15 mouse cellular contexts compared by ENCODE assay signal in the genomic region with DNA sequence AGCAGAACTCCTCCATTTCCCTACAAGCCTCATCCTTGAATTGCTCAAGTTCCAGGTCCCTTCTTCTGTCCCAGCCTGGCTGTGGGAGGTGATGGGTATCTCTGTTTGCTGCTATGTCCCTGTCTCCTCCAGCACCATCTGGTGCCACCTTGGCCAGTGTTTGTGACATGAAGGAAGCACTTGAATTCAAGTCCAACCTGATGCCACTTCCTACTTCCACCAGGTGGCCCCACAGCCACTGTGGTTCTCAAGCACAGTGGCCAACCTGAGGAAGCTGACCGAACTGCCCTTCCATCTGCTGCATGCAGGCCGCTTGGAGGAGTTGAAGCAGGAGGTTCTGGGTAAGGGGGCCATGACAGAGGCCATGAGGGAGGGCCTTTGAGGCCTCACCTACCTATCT. TPM values are rescaled to one million over a fixed set of nuclear protein-coding genes. Genes with fewer than 3 reads are reported as not detected.
DNase-seq lines count a peak whose midpoint lies in the region; ATAC-seq and TF ChIP-seq lines count a peak whose summit lies in the region.
"Had no signal": no experiment of that assay in that cellular context is flagged by ENCODE, and none has a peak within 500 bp of the region (broad histone marks: within the 10 kb centered on the region; RNA-seq: fewer than 3 reads in every experiment).

No protein-coding gene starts in this region.

- ATAC-seq in hindbrain, postnatal 0 days: no peak
- no peak for ATAC-seq in lung, postnatal 0 days
- ATAC-seq in inflammation-experienced regulatory T-cells, adult 6 months: no peak
- ATAC-seq: forebrain, embryonic 16.5 days had no signal

- TF ChIP-seq CTCF in hindbrain, postnatal 0 days (IDR thresholded peaks at IDR 0.05; ENCODE audit: low read depth): 0 out of 2 replicates have a peak, but pooled peaks have one; percentile 31
- TF ChIP-seq CTCF in lung, postnatal 0 days (IDR thresholded peaks at IDR 0.05): peak; percentile 42

- H3K9me3 ChIP-seq in hindbrain, postnatal 0 days (ENCODE audit: low read length): no peaks in the 10 kb centered on the region
- H3K9me3 ChIP-seq in hindbrain, embryonic 10.5 days: no peaks in the 10 kb centered on the region
- H3K9me3 ChIP-seq in lung, postnatal 0 days (ENCODE audit: low read length): no peaks in the 10 kb centered on the region
- H3K9me3 ChIP-seq: embryonic facial prominence, embryonic 10.5 days; heart, embryonic 10.5 days; kidney, embryonic 15.5 days had no signal

- no peak for DNase-seq in hindbrain, postnatal 0 days (ENCODE audit: low spot score)
- DNase-seq in hindbrain, embryonic 10.5 days (ENCODE audit: low spot score): no peak
- no peak for DNase-seq in lung, postnatal 0 days (ENCODE audit: low spot score)
- DNase-seq in lung, postnatal 36 days: no peak
- peak; percentile 58 for DNase-seq in brain, adult 2 months (ENCODE audit: low read depth, low spot score)
- DNase-seq in B cell, adult 2 months: no peak
- DNase-seq: cerebellum, postnatal 10 days; heart, postnatal 36 days; lung, postnatal 10 days; midbrain, embryonic 14.5 days had no signal

- no peaks in the 10 kb centered on the region; the same call in 1 of the 2 replicates for H3K36me3 ChIP-seq in hindbrain, postnatal 0 days (ENCODE audit: insufficient read depth, low read length)
- H3K36me3 ChIP-seq in hindbrain, embryonic 10.5 days: no peaks in the 10 kb centered on the region
- H3K36me3 ChIP-seq in lung, postnatal 0 days (ENCODE audit: insufficient read depth, low read length): no peaks in the 10 kb centered on the region
- H3K36me3 ChIP-seq: embryonic facial prominence, embryonic 10.5 days; heart, embryonic 10.5 days; kidney, embryonic 15.5 days had no signal

- TF ChIP-seq EP300 in lung, postnatal 0 days (IDR thresholded peaks at IDR 0.05): no peak

- H3K4me1 ChIP-seq in hindbrain, postnatal 0 days (ENCODE audit: insufficient read depth, low read length): no peaks in the 10 kb centered on the region
- H3K4me1 ChIP-seq in hindbrain, embryonic 10.5 days (replicated peaks): no peaks in the 10 kb centered on the region
- H3K4me1 ChIP-seq in lung, postnatal 0 days (ENCODE audit: insufficient read depth, low read depth, low read length): no peaks in the 10 kb centered on the region
- H3K4me1 ChIP-seq: embryonic facial prominence, embryonic 10.5 days; heart, embryonic 10.5 days; kidney, embryonic 15.5 days had no signal

- H3K9ac ChIP-seq in hindbrain, postnatal 0 days (replicated peaks; ENCODE audit: low read length): no peak overlapping the region
- no peak overlapping the region for H3K9ac ChIP-seq in lung, postnatal 0 days (replicated peaks; ENCODE audit: low read depth)
- H3K9ac ChIP-seq: kidney, embryonic 15.5 days had no signal

- no peaks in the 10 kb centered on the region for H3K27me3 ChIP-seq in hindbrain, postnatal 0 days (ENCODE audit: insufficient read depth, low read length)
- no peaks in the 10 kb centered on the region for H3K27me3 ChIP-seq in hindbrain, embryonic 10.5 days (ENCODE audit: insufficient read depth, poor library complexity, severe bottlenecking)
- no peaks in the 10 kb centered on the region for H3K27me3 ChIP-seq in lung, postnatal 0 days (replicated peaks; ENCODE audit: insufficient read depth, low read length)
- H3K27me3 ChIP-seq: kidney, embryonic 15.5 days had no signal

- 94% methylated on average over 2 of the region's 2 CpGs for WGBS in hindbrain, postnatal 0 days
- WGBS in hindbrain, embryonic 10.5 days: 92% methylated on average over 2 of the region's 2 CpGs
- WGBS in lung, postnatal 0 days: 92% methylated on average over 2 of the region's 2 CpGs

- H3K4me3 ChIP-seq in hindbrain, postnatal 0 days (ENCODE audit: low read length): no peak overlapping the region
- no peak overlapping the region for H3K4me3 ChIP-seq in hindbrain, embryonic 10.5 days
- H3K4me3 ChIP-seq in lung, postnatal 0 days (ENCODE audit: low read depth, low read length): no peak overlapping the region
- H3K4me3 ChIP-seq: embryonic facial prominence, embryonic 10.5 days; heart, embryonic 10.5 days; kidney, embryonic 15.5 days had no signal

- no peak overlapping the region for H3K4me2 ChIP-seq in hindbrain, postnatal 0 days (ENCODE audit: low read depth, low read length)
- no peak overlapping the region for H3K4me2 ChIP-seq in lung, postnatal 0 days (replicated peaks; ENCODE audit: low read depth, low read length)
- H3K4me2 ChIP-seq: kidney, embryonic 15.5 days had no signal

- no peak overlapping the region for H3K27ac ChIP-seq in hindbrain, postnatal 0 days
- H3K27ac ChIP-seq in hindbrain, embryonic 10.5 days: no peak overlapping the region
- no peak overlapping the region for H3K27ac ChIP-seq in lung, postnatal 0 days (ENCODE audit: low read length)
- H3K27ac ChIP-seq: embryonic facial prominence, embryonic 10.5 days; heart, embryonic 10.5 days; kidney, embryonic 15.5 days had no signal

RNA-seq across cellular contexts. Expression of gene Nwd1, which starts 27.7 kb away (rescaled TPM):
- 42.1 and 50.7 TPM in 2 replicates for total RNA-seq in hindbrain, postnatal 0 days (2014; rRNA removed)
- polyA plus RNA-seq in hindbrain, postnatal 0 days (2015; fragmentation: Nextera tagmentation; extraction: Ambion mirVana): 2.9 and 3.1 TPM in 2 replicates
- polyA plus RNA-seq in hindbrain, embryonic 10.5 days (2016; fragmentation: Nextera tagmentation; extraction: Ambion mirVana): 0.02 TPM in 1 of 2 replicates, not detected in the other
- 0.05 and 0.13 TPM in 2 replicates for polyA plus RNA-seq in lung, postnatal 0 days (2015; fragmentation: Nextera tagmentation; extraction: Ambion mirVana)
- polyA plus RNA-seq in inflammation-experienced regulatory T-cells, adult 6 months (2017; shearing (Covaris generic)): under 1 TPM in 1 of 3 experiments, not detected in 2; 0.08 TPM
- polyA plus RNA-seq: embryonic facial prominence, embryonic 10.5 days had no signal

RNA-seq across cellular contexts. Expression of gene Sin3b, which starts 48.9 kb away (rescaled TPM):
- 259 and 269 TPM in 2 replicates for total RNA-seq in hindbrain, postnatal 0 days (2014; rRNA removed)
- polyA plus RNA-seq in hindbrain, postnatal 0 days (2015; fragmentation: Nextera tagmentation; extraction: Ambion mirVana): 245 and 250 TPM in 2 replicates
- polyA plus RNA-seq in hindbrain, embryonic 10.5 days (2016; fragmentation: Nextera tagmentation; extraction: Ambion mirVana): 154 and 175 TPM in 2 replicates
- polyA plus RNA-seq in lung, postnatal 0 days (2015; fragmentation: Nextera tagmentation; extraction: Ambion mirVana): 169 and 211 TPM in 2 replicates
- polyA plus RNA-seq in inflammation-experienced regulatory T-cells, adult 6 months (2017; shearing (Covaris generic)): 100 to 1,000 TPM in 2 of 3 experiments, 10 to 100 TPM in 1; 87.9 to 109 (median 105) TPM
